Mouse (Mus musculus): Measurements from ENCODE around the gene Zfp318.

Zfp318 gene

DNA sequence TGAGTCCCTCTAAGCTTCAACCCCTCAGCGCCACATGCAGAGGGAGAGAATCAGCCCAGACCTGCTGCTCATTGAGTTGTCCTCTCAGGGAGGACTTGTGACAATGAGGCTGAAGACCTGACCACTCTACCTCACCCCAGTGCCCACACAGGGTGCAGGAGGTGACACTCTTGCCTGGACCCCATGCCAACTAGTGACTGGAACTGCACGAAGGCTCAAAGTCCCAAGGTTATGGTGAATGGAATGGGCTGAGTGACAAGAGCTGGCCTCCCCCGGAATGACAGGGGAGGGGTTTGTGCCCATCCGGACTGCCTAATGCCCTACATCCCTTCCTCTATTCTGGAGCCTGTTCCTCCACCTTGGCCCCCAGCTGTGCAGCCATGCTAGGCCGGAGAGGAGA, 69.2 kb downstream of the Zfp318 start:
- peak; percentile 52 for DNase-seq

DNA sequence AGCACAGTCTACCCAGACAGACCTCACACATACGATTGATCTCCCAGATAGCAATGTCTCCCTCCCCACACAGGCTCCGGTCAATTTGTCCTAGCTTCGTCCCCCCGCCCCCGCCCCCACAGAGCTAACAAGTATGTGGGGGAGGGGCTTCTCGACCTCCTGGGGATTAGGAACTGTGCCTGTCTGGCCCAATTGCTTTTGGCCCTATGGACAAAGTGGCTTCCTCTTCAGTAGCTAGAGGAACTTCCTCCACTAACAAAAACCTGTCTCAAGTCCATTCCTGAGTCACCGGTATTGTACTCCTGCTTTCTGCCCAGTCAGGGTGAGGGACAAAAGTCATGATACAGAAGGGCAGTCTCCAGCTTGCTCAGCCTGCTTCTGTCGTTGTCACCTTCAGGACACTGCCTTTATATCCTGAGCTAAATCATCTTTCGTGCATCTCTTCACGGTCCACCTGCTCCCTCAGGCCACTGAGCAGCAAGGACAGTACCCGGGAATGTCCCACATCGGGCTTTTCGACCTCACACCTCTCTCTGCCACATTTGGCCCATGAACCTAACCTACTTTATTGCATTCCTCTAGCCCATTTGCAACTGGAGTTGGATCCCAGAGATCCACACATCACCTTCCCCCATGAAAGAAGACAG, 69.9 kb downstream of the Zfp318 start:
- no peak for DNase-seq

DNA sequence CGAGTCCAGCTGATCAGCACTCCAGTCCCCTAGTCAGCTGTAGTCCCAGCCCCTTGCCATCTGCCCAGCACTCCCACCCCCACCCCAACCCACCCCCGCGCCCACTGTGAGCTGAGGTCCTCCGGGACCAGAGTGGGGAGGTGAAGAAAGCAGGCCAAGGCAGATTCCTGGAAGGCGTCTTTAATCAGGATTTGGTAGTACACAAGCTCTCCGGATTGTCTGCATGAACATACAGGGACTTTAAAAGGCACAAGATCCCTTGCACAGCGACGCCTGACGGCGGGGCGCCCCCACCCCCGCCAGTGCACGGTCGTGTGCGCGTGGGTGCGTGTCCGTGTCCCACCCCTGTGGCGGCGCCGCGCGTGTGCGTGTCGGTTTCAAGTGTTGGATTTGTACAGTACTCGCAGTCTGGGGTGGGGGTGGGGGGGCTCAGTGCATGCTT, 70.5 kb downstream of the Zfp318 start:
- DNase-seq: no peak

DNA sequence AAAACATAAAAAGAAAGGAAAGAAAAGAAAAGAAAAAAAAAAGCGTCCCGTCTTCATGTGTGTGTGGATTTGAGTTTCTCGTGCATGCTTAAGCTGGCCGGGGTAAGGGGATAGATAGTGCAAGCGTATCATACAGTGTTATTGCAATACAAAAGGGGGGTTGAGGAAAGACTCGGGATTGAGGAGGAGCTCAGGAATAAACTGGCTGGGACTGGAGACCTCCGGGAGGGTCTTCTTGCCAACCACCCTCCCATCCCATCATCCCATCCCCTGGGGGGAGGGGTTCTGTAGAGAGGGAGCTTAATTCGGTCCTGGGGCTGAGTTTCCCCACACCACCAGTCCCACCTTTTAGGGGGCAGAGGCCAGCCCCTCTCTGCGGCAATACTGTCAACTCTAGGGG, 71.0 kb downstream of the Zfp318 start:
- no peak for DNase-seq

DNA sequence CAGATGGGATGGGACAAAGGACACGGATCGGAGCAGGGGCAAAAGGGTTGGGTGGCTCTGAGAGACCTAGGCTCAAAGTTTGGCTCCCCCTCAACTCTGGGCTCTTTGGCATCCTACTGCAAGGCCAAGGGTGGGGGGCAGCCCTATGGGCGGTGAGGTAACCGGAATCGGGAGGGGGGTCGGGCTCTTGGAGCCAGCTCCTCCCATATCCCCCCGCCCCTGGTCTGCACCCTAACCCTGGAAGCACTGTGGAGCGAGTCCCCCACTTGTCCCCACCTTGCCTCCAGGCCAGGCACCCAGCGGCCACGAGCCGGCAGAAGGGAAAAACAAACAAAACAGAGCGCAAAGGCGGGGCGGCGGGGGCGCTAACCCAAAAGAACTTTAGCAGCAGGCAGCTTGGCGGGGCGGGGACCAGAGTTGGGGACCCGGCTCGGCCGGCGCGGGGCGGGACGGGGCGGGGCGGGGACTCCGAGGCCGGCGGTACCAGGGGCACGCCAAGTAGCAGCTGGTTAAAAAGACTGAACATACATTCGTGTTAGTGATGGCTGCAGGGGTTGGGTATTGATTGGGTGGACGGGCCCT, 71.7 kb downstream of the Zfp318 start:
- DNase-seq: peak; percentile 55

DNA sequence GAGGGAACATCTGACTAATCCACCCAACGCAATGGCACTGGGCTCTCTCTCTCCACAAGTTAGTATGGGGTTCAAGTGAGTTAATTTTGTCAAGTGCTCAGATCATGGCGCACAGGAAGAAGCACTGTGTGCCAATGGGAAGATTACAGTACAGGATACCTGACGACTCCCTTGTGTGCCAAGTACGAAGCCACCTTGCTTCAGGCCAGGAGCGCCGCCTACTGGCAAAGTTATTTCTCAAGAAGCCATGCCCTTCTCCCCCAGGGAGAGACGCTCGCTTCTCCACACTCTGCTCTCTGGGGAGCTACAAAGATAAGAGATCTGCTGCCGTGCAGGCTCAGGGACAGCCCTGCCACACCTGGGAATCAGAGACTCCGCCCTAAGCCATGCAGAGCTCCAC, 74.3 kb downstream of the Zfp318 start:
- DNase-seq: peak; percentile 76

DNA sequence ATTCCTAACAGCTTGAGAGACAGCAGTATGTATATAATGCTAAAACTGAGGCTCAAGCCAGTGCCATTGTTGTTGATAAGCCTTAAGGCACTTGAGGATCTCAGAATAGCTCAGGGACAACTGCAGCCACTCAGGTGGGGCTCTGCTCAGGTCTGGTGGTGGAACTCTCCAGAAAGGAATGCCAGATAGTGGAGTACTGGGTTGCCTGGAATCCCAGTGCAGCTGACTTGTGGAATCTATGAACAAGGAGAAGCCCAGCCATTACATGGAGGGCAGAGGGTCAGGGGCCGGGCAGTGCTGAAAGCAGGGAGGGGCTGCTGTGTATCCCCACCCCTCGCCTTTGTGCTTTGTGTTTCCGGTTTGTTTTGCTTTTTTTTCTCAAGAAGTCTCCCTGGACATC, 74.9 kb downstream of the Zfp318 start:
- DNase-seq: no peak

DNA sequence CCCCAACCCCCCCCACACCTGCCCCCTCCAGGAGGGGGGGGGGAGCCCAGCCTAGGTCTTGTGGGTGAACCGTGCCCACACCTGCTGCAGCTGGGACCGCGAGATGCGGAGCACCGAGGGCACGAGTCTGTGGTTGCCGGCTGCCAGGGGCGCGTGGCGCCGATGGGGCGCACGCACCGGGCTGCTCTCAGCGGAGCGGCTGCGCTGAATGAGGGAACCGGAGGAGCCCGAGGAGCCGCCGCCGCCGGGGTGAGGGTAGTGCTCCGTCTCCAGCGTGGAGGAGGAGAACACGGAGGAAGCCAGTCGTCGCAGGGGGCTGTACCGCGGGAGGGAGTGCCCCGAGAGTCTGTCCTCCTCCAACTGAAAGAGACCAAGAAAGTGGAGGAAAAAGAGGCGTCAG, 77.1 kb downstream of the Zfp318 start:
- DNase-seq: no peak

DNA sequence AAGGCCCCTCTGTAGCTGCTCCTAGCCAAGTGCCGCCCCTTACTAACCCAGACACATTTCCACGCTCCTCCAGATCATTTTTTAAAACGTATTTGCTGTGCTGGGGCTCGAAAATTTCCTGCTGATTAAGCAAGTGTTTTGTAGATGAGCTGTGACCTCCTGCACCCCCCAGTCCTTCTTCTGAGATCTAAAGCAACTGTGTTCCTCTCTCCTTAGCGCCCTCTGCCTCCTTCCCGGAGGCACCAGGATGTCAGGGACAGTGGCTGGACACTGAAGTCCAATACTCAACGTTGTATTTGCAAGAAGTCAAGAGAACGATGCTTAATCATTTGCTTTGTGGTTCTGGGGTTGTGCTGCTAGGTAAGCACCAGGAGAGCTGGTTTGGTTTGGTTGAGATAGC, 77.8 kb downstream of the Zfp318 start:
- DNase-seq: no peak

DNA sequence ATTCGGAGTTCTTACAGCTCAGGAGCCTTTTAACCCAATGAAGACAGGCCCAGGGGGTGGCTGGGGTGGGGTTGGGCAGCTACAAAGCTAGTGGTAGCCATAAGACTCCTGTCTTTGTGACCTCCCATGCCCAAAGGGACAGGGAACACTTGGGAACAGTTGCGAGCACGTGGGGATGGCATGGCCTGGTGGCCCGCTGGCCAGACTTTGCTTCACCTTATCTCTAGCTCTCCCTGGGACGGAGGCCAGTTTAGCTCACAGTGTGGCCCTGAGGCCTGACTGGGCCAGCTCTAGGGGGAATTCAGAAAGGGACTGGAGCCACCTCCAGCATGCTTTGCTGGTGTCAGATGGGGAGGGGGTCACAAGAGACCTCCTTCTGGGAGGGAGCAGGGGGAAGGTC, 78.7 kb downstream of the Zfp318 start:
- no peak for DNase-seq

DNA sequence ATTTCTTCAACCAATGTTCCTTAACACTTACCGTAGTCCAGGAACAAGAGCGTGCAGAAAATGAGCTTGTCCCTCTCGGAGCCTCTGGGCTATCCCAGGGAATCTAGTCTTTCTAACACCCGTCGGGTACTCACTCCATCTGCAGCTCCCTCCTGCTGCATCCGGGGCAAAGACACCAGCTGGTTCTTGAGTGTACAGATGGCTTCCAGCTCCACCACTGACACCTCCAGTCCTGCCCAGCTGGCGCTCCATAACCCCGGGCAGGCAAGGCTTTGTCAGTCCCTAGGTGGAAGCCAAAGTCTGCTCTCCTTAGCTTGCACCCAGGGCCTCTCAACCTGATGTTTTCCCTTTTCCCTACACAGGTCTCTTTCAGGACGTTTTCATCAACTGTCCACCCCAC, 84.3 kb downstream of the Zfp318 start:
- no peak for DNase-seq
